Mouse (Mus musculus): Measurements from ENCODE around the gene Tectb. TPM values are rescaled to one million over a fixed set of nuclear protein-coding genes. Genes with fewer than 3 reads are reported as not detected.

The Tectb gene
- polyA plus RNA-seq (2017; shearing (Covaris generic)): not detected

DNA sequence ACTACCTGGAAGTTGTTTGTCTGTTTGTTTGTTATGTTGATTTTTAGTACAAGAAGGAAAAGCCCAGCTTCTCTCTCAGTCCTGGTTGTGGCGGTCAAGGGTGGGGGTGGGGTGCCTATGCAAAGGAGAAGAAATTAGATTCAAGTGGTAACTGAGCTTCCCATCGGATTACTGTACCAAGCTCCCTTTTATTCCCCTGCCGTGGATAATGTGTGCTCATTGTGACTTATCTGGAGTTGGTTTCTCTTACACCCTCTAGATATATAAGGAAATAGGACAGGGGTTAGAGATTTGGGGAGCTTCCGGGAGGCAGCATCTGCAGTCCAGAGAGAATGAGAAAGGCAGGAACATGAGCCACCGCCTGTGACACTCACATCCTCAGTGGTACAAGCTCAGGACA is at the start of gene Tectb:
TSS of gene Tectb (plus strand) at position 301 of the 400 bp plus-strand sequence.

GRCm38 (mm10) chr19:55241186-55241645 is 60.7 kb downstream of the Tectb start, which contains the start of gene Gucy2g:
Gucy2g (minus strand) TSS chr19:55241236.

Other genes with a start within 250 kb of the Tectb start
- gene Gpam, start 53.5 kb upstream of the Tectb start, polyA plus RNA-seq (2017; shearing (Covaris generic)): 4.5 TPM
- gene Gucy2g, start 60.5 kb downstream of the Tectb start, polyA plus RNA-seq (2017; shearing (Covaris generic)): not detected
- 82.8 TPM for gene Acsl5, start 71.2 kb downstream of the Tectb start, polyA plus RNA-seq (2017; shearing (Covaris generic))
- gene Zdhhc6, start 135.3 kb downstream of the Tectb start, polyA plus RNA-seq (2017; shearing (Covaris generic)): 37.9 TPM
- gene Vti1a, start 135.6 kb downstream of the Tectb start, polyA plus RNA-seq (2017; shearing (Covaris generic)): 50.8 TPM